Mouse (Mus musculus) lung, postnatal 10 days (tissue): ENCODE data around the gene Hs6st2.
A peak's percentile ranks its signal among the peaks of the same experiment; 100 is the strongest.

Experiments
- DNase-seq: peaks from one replicate; pipeline ENCODE4 v3.0.0; 2021

The Hs6st2 gene

GRCm38 (mm10) chrX:51681756-51682155 is at the start of gene Hs6st2:
Hs6st2 (minus strand) TSS chrX:51681856.
- DNase-seq = no peak

- no peak for DNase-seq
Observed at GRCm38 (mm10) chrX:51714086-51714745, 32.6 kb upstream of the Hs6st2 start.

GRCm38 (mm10) chrX:51712996-51713395 is 31.3 kb upstream of the Hs6st2 start:
- DNase-seq = no peak

- DNase-seq = no peak
Observed at GRCm38 (mm10) chrX:51702823-51703222, 21.2 kb upstream of the Hs6st2 start.

DNA sequence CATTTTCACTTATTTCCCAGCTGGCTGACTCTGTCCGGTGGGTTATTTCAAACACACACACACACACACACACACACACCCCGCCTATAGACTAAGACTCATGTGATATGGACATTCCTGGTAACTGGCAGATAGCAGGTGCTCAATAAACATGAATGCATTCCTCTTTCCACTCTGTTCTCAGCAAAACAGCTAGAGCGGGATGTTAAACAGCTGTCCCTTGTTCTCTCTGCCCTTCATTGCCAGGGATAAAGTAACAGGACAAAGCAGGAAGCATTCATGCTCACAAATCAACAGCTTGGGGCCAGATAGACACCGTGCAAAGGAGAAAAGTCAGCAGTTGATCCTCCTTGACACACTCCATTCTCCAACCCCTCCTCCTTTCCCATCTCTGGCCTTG is 17.4 kb upstream of the Hs6st2 start:
- peak; percentile 1 for DNase-seq

DNA sequence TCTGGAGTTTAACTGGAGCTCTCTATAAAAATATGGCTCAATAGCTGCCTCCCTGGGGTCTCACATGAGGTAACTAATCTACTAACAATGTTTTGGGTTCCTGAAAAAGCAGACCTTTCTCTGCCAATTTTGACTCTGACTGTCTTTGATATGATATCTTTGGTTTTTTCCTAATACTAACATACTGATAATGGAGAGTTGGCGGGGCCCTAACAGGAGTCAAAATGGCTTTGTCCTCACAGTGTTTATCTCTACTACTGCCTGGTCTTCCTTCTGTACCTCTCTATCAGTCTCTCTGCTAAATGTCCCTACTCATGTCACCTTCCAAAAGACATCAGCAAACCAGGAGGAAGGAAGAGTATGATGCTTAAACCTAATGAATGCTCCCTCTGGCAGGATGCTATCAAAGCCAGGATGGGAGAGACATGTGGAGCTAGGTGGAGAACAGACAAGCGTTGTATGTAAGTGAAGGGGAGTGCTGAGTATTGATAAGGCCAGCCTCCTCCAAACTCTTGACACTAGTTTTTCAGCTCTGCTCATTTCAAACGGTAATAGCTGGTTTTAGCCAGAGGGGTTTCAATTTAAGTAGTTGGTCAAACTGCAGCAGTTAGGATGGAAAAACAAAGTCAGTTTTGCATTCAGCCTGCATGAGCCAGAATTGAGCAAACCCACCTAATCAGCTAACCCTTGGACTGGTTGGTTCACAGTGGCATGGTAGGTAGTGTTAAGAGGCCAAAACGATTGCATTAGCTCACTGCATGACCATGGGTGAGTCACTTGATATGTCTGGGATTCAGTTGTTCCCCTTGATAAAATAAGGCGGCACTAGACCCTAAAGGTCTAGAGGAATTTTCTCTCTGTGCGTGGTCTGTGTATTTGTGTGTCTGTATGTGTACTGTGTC is 4.6 kb upstream of the Hs6st2 start:
- DNase-seq = no peak

DNA sequence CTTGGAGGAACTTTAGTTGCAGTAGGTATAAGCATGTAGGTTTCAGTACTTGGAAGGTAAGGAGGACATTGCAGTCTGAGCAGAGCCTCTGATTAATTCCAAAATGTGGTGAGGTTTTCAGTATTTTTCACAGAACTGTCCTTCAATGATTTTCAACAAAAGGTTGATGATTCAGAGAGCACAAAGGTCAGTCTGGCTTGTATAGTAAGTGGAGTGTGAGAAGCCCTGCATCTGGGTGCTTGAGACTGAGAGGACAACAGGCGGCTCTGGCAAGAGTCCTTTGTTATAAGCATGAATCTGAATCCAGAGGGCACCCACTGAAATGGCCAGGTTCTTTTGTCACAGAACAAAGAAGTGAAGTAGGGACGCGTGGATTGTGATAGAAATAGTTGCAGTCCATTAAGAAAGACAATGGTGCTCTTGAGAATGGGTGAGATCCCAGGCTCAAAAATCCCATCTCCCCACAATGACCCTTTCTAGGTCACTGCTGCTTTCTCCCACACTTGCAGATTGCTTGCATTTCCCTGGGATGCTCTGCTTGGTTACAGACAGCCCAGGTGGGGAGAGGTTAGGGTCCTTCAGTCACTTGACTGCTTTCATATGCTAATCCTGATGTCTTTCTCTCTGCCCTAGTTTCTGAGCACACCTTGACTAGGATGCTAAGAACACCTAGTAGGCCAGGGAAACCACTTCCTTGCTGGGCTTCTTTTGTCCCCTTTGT is 2.8 kb upstream of the Hs6st2 start:
- no peak for DNase-seq

DNA sequence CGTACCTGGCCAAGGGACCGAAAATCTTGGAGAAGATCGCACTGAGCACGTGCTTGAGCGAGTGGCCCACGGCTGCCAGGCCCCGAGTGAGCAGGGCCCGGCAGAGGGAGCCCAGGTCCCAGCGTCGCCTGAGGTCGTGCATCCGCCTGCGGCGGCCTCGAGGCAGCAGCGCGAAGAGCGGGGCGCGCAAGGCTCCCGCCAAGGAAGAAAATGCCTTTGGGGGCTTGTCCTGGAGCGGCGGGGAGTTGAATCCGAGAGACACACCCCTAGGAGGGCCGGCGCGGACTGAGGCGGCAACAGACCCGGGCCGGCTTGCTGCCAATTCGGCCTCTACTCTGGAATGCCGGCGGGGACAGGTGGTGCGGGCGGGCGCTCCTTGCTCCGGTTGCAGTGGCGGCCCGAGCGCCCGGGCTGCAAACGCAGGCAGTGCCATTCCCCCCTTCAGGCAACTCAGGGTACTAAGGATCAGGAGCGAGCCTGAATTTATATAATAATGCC is 437 bp downstream of the Hs6st2 start:
- peak; percentile 2 for DNase-seq

DNA sequence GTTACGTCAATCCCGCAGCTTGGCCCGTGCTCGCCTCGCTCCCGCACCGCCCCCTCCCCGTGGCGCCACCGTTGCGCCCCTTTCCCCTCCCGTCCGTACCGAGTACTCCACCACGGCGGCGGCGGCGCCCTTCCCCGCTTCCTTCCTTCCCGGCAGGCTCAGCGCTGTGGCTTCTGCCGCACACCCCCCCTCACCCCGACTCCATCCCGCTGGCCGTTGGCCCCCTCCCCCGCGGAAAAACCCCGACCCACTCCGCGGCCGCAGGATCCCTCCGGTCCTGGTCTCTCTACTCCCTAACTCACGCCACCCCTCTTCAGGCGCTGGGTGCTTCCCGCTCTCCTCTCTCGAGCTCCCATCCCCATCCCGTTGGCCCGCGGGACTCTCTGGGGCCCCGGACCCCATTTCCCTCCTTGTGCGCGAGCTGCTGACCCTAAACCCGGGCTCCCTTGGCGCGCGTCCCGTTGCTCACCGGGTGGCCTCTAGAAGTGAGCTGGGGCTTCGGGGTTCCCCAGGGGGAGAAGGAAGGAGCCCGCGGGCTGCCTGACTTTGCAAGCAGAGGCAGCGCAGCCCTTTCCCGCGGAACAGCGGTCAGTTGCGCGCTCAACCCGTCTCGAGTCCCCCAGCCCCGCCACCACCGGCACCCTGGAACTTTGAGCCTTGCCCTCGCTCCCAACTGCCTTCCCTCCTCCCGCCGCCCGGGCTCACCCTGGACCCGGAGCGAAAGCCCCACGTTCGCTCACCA is 1.1 kb downstream of the Hs6st2 start:
- DNase-seq = peak; percentile 9

DNA sequence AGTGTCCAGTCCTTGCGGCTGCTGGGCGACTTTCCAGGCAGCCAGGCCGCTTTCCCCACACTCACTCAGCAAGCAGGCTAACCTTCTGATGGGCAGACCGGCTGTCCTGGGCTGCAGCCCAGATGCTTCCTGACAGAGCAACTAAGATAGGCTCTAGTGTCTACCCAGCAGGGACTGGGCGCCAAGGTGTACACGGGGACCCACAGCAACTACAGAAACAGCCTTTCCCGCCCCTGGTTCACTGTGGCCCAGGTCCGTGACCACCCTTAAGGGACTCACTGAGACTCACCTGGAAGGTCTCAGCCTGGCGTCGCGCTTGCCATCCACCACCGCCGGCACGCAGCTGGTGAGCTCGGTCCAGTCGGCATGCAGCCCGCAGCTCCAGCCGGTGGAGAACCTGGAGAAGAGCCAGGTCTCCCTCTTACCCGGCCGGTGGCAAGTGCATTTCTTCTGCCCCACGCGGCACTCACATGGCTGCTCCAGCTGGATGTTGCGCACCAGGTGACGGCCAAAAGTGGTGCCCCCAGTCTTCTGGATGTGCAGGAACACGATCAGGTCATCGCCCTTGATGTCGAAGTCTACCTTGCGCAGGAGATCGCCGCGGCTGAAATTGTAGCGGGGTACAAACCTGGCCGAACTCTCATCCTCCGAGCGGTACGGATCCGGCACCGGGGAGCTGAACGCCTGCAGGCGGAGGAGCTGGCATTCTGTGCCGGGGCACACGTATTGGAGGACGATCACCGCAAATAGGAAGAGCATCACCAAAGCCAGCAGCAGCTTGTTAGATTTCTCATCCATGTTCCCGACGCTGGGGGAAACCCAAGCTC is 1.8 kb downstream of the Hs6st2 start:
- peak; percentile 23 for DNase-seq

GRCm38 (mm10) chrX:51658236-51658635 is 23.4 kb downstream of the Hs6st2 start:
- DNase-seq = no peak

DNA sequence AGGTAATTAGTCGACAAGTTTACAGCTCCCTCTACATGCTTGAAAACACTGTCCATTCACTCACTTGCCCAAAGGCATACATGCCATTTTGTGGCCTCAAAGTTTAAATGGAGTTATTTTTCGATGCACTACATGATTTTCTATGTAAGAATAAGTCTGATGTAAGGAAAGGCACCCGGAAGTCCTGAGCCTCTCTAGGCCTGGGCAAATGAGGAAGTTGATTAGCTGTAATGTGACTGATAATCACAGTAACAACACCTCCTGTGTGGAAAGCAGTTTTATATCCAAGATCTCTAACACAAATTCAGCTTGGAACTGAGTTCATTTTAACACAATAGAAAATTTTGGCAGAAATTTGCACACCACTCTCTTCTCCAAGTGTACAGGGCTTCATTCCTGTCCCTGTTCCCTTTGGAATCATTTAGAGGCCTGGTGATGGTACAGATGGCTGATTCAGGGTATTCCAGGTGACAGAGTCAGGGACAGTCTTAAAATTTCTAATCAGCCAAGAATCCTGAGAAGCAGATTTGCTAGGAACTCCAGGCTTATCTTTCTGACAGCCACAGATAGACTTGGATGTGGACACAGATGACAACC is 38.9 kb downstream of the Hs6st2 start:
- DNase-seq = no peak

DNA sequence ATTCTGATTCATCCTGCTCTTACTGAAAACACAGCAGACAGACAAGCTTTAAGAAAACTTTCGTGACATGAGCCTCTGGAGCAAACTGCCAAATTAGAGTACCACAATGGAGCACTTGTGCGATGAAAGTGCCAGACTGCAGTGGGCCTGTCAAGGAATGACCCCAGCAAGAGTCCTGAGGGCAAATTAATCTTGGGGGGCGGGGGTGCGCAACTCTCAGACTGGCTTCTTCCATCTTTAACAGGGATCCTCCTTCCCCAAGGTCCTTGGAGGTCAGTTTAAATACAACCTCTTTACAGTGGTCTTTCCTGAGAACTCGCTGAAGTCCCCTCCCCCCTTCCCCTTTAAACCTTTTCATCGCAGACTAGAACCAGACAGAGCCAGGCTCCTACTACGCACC is 45.9 kb downstream of the Hs6st2 start:
- no peak for DNase-seq

DNA sequence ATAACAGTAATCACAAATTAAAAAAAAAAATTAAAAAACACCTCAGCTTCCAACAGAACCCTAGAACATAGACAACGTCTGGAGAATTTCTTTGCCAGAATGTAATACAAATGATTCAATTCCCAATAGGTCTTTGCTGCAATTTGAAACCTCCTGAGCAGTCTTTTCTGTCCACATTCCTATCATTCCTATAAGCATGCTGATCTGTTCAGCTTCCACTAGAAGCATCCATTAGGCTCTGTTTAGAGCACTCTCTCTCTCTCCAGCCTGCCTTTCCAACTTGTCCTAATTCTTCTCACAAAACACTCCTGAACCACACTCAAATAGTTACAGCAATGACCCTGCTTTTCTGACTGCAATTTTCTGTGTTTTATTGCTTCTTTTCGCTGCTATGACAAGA is 50.3 kb downstream of the Hs6st2 start:
- DNase-seq = no peak

DNA sequence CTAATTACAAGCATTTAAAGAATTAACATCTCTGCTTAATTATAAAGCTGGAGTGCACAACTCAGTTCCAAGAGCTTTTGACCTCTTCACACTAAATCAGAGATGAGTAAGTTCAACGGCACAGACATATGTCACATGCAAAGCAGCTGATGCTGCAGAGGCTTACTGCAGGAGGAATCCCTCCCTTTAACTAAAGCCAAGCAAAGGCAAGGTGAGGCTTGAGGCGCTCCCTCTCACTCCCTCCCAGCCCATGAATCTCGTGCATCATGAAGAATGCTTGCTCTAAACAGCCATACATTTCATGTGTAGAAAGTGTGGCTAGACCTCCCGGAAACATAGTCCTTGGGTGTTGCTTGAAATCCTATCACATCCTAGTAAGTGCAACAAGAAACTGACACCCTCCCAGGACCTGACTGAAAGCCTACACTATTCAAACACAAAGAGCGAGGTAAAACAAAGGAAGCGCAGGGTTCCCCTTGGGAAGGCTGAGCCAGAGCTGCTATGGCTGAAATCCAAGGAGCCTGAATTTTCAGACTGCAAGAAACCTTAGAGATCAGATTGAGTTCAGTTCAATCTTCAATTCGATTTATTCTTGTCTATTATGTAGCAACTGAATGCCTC is 67.2 kb downstream of the Hs6st2 start:
- DNase-seq = no peak

GRCm38 (mm10) chrX:51610743-51611142 is 70.9 kb downstream of the Hs6st2 start:
- no peak for DNase-seq

- DNase-seq = no peak
Observed at GRCm38 (mm10) chrX:51606231-51606863, 75.3 kb downstream of the Hs6st2 start.

- no peak for DNase-seq
Observed at GRCm38 (mm10) chrX:51592751-51593150, 88.9 kb downstream of the Hs6st2 start.

- no peak for DNase-seq
Observed at GRCm38 (mm10) chrX:51590448-51591010, 91.1 kb downstream of the Hs6st2 start.

DNA sequence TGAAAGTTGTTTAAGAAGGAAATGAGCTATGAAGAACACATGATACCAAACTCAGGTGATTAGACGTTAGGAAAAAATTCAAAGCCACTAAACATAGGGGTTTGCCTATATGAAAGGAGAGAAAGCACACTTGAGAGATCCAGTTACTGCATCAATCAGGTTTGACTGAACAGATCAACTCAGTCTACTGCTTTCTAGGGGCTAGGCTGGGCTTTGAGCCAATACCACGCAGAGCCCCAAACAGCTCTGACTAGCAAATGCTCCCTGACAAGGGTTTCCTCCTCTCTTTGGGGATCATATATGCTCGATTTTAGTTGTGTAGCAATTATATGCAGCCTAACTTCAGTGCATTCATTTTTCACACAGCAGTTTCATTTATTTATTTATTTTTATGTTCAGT is 96.2 kb downstream of the Hs6st2 start:
- DNase-seq = no peak
